Mouse (Mus musculus) 3T3-L1 (cell line): Measurements from ENCODE around the gene Cyfip1.

Source experiments
- DNase-seq: peaks from one replicate; pipeline ENCODE4 v3.0.0-alpha.2; 2015; ENCODE audit warnings: low read depth, low spot score

The Cyfip1 gene

DNA sequence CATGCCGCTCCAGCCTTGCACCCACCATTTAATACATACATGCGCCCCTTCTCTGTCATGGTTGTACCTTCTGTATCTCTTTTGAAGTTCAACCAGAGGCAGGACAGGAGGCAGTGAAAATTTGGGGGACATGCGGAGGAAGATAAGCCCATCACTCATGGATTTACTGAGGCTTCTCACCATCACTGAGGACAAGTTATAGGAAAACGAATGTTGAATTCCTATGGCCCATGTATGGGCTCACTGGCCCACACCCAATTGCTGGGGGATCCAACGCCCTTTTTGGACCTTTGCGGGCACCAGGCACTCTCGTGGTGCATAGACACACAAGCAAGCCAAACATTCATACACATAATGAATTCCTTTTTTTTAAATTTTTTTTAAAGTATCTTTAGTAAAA, at the start of gene Cyfip1:
Gene Cyfip1 (plus strand): TSS at position 301 of the 400 bp plus-strand sequence.
- DNase-seq: no peak

DNA sequence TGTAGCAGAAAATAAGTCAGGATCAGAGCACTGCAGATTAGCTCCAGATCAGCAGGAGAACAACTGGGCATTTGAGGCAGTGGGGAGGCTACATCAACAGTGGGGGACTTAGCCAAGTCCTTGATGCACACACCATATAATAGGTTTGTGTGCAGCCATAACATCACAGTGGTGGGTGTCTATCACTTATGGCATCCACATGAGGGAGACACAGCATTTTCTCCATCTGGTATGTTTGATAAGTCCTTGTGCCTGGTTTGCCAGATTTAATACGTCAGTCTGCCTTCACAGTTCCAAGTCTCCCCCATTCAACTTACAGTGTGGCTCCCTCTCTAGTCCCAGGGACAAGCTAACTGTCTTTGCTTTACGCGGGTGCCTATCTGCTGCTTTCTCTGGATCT, 49.3 kb upstream of the Cyfip1 start:
- no peak for DNase-seq

DNA sequence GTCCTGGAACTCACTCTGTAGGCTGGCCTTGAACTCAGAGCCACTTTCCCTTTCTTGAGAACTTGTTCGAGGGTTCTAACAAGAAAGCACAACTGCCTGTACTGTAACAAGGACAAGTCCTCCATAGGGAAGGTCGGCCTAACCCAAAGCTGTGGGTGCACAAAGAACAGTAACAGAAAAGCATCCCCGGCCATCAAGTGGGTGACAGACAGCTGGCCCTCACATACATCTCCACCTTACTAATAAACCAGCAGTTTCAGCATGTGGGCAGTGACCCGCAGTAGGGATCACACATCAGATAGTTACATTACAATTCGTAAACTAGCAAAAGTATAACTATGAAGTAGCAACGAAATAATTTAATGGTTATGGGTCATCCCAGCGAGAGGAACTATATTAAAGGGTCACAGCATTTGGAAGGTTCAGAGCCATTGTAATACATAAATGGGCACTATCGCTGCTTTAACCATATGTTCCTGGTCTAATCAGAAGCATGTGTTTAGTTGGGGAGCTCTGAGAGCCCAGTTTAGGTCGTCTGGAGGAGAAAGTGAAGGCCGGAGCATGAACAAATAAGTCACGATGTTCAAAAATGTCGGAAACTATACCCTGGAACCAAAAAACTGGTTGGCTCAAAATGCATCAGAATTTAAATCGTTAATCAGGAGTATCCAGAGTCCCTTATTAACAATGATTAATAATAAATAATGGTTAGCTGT, 48.2 kb upstream of the Cyfip1 start:
- no peak for DNase-seq

DNA sequence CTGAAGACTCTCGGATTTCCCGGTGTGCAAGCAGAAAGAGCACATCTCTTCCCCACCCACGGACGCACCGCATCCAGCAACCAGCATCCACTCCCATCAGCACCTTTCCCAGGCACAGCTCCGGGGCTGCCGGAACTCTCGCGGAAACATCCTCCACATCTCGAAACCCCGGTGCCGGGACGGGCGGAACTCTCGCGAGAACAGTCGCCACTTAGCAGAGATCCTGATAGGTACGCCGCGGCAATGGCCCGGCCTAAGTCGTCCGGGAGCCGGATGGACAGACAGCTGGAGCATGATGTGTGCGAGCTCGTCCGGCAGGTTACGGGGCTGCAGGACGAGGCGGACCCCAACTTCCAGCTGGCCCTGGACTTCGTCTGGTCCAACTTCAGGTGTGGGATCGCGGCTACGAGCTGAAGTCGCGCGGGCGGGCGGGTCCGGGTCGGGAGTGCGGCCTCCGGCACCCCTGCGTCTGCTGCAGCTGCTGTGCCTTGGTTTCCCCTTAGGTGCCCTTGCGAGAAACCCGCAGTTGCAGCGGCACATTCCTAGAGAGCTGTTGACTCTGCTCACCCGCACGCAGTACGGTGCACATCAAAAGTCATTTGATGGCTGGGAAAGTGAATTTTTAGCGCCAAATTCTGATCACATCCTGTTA, 47.5 kb upstream of the Cyfip1 start, which contains the start of gene Tubgcp5:
Gene Tubgcp5 (plus strand): TSS at position 203 of the 652 bp plus-strand sequence.
- DNase-seq: peak; percentile 97

DNA sequence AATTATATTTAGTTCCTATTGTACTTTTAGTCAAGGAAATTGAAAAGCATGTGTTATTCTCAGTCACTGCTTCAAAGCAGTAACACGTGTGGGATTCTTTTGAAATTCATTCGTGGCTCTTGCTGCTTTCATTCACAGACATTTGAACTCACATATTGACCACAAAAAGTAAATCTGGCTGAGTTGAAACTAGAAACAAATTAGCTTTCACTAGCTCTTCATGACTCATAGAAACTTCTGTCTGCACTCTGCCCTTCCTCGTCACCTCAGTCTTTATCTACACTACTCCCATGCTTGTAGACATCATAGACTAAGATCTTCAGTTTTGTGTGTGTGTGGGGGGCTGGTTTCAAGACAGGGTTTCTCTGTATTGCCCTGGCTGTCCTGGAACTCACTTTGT, 41.6 kb upstream of the Cyfip1 start:
- no peak for DNase-seq

DNA sequence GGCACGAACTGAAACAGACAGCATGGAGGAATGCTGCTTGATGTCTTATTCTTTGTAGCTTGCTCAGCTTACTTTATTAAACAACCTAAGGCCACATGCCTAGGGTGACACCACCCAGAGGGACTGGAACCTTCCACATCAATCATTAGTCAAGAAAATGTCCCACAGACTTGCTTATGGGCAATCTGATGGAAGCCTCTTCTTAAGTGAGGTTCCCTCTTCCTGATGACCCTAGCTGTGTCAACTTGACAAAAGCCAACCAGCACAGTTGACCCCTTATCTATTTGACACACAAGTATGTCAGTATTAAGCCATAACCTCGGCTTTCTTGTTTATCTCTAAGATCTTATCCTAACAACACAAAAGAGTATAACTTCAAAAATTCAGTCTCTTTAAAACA, 31.6 kb upstream of the Cyfip1 start:
- no peak for DNase-seq

DNA sequence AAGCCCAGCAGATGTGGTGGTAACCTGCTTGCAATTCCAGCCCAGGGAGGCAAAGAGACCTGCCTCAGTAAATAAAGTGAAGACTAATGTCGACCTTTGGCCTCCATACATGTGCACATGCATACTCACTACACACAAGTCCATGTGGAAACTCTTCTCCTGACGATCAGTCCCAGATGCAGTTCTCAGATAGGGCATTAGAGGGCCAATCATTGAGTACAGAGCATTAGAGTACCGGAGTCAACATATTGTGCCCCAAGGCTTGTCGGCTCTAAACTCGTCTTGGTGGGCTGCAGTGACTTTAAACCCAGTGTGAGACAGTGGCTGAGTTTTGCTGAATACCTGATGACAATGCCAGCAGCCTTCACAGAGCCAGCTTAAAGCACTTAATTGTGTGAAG, 17.1 kb upstream of the Cyfip1 start:
- peak; percentile 19 for DNase-seq

DNA sequence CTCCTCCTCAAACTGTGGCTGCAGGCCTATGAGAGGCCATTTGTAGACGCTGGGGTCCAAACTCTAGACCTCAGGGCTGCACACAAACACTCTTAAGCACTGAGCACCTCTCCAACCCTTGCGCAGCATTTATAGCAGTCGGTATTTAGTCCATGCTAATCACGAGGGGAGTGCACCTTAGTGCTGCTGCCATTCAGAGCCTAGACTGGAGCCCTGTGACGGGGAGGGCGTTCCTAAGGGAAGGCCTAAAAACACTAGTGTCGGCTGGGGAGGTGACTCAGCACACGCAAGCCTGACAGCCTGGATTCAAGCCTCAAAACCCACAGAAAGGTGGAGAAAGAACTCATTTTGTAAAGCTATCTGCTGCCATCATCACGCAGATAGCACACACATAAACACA, 14.0 kb upstream of the Cyfip1 start:
- no peak for DNase-seq

DNA sequence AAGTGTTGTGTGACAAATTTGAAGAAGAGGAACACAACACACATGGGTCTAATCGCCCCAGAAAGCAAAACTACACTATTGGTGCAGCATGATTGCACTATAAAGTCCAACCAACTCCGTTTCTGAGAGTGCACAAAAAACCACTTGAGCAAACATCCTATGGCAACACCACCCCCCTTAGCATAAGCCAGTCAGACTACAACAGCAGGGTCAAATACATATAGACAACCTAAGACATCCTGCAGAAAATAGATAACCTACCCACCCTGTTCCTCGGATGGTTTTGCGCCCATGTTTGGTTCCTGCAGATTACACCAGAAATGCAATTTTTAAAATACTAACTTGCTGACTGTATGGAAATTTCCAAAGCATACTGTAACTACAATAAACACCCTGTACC, 4.7 kb upstream of the Cyfip1 start:
- DNase-seq: no peak

DNA sequence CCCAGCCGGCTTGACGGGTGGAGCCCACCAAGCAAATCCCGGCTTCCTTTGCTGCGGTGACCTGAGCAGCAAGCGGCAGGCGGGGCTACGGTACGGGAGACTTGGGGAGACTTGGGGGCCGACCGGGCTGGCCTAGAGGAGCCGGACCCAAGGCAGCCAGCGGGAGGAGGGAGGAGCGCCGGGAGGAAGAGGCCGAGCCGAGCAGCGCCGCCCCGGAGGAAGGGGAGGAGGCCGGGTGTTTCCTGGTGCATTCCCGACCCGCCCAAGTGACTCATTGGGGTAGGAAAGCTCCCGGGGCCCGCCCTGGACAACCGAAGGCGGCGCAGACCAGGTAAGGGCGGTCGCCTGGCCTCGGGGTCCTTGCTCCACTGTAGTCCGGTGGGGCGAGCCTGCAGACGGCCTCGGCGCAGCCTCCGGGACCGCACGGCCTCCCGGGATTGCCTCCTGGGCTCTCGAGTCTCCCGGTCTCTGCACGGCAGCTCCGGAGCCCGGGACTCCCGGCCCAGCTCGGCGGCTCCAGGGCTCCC, 495 bp downstream of the Cyfip1 start:
- peak; percentile 87 for DNase-seq

DNA sequence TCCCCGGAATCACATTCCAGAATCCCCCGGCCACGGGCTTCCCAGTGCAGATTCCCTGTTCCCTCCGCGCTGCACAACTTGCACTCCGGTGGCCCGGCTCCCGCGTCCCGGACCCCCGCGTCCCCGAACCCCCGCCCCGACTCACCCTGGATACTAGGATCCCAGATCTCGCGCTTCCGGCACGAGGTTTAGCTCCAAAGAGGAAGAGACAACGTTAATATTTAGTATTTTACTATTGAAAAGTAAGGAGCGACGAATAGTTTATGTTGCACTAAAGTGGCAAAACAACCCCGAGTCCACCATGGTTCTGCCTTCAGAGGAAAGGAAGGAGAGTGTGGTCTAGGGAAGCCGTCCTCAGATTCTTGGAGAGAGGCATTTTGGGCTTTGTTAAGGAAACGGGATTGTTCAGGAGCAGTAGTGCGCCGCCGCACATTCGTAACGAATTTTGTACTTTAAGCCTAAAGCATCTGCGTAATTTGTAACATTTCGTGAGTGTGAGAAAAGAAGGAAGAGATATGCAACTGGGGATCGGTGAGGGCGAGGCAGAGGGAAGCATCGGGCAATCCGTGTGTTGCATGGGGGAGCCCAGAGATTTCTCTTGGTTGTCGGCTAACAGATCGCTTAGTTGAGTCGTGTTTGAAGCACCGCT, 1.1 kb downstream of the Cyfip1 start:
- DNase-seq: peak; percentile 48

DNA sequence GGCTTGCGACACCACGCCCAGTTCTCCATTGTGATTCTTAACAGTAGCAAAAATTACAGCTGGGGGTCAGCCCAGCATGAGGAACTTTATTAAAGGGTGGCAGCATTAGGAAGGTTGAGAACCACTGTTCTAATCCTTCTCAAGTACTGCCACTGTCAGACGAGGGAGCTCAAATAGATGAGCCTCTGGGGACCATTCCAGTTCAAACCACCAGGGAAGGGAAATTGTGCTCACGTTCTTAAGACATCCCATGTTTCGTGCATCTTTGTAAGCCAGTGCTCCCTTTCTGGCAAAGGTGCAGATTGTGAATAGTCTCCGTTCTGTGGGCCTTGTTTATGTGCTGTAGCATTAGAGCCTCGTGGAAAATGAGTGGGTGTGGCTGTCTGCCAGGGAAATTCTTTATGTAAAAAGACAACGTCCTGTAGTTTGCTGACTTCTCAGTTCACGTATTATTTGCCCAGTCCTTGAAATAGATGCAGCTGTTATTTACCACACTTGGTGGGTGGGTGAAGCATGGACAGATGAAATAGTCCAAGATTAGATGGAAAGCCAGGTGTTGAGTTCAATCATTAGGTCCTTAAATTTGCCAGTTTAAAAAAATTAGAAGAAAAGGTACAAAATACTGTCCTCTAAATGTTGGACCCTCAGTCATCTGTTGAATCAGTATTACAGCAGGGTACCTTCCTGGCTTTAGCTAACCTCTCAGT, 5.2 kb downstream of the Cyfip1 start:
- DNase-seq: no peak

DNA sequence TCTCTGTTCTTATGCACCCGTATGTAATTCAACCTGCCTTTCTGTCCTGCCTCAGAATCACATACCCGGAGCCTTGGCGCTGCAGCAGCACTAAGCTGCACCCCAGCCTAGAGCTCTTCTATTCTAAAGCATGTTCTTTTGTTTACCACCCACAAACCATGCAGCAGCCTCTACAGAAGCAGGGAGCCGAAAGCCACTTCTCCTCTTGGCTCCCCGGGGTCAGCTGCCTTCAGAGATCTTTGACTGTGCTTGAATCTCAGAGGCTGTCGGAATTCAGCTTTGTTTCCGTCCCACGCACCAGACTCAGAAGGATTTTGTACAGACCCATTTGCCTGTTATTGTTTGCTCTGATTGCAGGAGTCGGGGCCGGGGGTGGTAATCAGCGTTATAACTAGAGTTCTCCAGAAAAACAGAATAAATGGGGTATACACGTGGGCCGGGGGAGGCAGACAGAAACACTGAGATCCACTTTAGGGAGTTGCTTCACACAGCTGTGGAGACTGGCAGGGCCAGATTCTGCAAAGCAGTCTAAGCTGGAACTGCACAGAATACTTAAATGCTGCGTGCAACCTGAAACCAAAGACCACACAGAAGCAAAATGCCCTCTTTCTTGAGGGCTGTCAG, 8.5 kb downstream of the Cyfip1 start:
- no peak for DNase-seq

DNA sequence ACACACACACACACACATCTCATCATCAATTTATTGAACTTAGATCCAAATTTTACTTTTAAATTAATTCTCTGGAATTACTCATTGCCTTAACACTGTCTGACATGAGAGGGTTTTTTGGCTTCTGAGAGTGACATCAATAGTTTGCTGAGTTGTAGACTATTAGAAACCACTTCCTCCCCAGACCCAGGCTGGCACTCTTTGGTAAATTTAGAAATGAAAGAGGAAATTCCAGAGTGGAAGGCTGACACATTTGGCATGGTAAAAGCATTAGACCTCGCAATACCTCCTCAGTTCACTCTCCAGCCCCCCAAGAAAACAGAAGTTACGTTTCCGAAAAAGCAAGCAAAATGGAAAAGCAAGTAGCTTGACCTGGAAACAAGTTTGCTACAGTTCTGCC, 11.2 kb downstream of the Cyfip1 start:
- DNase-seq: peak; percentile 45

DNA sequence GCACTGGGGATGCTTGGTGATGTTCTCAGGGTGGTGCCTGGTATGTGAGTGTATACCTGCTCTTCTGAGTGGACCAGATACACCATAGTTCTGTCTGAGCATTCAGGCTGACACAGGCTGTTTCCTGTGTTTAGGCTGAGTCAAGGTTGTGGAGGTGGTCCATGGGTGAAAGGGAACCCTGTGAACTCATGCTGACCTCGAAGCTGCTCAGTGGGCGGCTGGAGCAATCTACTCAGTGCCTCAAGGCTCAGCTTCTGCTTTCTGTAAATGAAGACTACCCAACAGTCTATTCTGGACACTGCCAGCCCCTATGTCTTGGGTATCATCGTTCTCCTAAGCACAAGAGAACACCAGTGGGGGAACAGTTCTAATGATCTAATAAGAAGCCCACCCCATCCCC, 14.1 kb downstream of the Cyfip1 start:
- DNase-seq: peak; percentile 76

DNA sequence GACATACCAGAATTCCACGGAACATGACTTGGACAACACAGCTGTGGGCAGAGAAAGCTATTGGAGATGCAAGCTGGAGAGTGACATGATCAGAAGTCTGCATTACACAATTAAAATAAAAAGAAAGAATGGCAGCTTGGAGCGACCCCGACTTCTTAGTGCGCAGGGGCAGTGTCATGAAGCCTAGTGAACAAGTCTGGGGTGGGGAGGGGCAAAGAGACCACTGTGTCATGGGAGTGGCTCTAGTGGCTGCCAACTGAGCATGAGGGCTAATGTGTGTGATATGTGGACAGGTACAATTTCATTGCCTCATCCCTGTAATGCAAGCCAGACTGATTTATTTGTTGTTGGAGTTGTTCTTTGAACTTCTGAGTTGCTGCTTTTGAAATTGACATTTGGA, 15.2 kb downstream of the Cyfip1 start:
- DNase-seq: no peak

DNA sequence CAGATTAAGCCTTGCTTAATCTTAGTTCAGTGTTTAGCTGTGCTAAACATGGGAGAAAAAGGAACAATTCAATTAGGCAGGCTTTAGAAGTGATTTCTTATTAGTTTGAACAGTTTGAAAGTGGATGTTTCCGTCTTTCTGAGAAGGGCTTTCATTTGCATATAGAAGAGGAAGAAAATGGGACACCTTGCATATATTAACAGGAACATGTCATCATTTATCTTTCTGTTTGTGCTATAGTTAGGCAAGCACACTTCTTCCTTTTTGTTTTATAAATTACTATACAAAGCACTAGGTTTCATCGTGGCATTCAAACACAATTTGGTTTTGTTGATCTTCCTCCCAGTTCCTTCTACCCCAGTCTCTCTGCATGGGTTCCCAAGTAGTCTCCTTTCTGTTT, 16.2 kb downstream of the Cyfip1 start:
- DNase-seq: no peak

DNA sequence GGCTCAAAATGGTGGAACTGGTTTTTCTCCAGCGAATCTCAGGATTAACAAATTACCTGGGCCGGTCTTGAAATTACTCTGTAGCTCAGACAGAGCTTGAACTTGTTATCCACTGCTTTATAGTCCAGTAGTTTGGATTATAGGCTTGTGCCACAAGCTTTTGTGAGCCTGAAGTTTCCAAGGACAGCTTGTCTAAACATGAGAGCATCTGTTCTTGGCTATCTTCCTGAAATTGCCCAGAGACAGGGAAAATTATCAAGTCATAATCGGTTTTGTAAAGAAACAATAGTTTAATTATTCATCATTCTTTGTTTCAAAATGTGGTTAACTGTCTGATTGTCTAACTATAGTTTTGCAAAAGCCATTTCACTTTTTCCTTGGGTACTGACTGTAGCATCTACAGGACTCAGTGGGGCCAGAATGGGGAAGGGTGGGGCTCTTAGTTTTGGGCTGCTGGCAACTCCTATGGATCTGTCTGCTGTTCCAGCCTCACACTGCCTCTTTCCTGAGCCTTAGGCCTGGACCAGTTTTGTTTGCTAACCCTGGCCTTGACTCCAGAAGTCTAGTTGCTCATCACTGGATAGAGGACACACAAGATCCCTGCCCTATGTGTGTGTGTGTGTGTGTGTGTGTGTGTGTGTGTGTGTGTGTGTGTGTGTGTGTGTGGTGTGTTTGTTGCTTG, 17.4 kb downstream of the Cyfip1 start:
- DNase-seq: no peak

DNA sequence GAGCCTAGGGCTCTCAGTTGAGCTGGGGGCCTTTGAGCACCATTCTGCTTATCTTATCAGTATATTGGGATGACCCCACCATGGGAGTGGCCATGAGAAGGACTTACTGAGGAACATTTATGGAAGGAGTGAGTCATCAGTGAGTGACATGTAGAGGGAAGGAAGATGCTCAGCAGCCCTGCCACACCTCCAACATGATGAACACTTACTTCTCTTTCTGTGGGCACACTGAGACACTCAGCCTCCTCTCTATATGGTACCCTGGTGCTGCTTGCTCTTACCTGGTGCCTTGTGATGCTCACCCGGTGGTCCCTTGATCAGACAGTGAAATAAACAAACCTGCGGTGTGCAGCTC, 17.9 kb downstream of the Cyfip1 start:
- peak; percentile 72 for DNase-seq

DNA sequence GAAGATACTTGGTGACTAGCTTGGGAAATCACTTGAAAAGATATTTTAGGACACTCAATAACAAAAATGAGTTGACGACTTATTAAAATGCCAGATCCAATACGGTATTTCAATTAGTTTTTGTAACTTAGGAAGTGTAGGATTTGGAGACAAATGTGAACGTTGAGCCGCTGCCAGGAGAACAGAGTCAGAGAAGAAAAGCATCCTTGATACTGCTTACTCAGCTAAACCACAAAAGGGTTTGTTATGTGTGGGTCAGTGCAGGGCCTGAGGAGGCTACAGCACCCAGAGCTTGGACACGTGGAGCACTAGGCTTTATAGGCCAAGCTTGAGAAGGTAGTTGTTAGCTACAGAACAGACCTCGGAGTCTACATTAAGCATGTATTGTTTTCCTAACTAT, 18.4 kb downstream of the Cyfip1 start:
- DNase-seq: peak; percentile 53

DNA sequence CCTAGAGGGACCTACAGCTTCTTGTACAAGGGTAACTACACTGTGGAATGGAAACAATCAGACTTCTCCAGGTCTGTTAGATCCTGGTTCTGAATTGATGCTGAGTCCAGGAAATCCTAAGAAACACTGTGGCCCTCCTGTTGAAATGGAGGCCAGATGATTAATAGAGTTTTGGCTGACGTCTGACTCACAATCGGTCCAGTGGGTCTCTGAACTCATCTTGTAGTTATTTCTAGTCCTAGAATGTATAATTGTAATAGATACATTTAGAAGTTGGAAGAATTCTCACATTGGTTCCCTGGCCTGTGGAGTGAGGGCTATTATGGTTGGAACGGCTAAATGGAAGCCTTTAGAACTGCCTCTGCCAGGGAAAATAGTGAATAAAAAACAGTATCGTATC, 19.6 kb downstream of the Cyfip1 start:
- peak; percentile 77 for DNase-seq
